ENCODE assay signal across 25 mouse cellular contexts in the genomic region with DNA sequence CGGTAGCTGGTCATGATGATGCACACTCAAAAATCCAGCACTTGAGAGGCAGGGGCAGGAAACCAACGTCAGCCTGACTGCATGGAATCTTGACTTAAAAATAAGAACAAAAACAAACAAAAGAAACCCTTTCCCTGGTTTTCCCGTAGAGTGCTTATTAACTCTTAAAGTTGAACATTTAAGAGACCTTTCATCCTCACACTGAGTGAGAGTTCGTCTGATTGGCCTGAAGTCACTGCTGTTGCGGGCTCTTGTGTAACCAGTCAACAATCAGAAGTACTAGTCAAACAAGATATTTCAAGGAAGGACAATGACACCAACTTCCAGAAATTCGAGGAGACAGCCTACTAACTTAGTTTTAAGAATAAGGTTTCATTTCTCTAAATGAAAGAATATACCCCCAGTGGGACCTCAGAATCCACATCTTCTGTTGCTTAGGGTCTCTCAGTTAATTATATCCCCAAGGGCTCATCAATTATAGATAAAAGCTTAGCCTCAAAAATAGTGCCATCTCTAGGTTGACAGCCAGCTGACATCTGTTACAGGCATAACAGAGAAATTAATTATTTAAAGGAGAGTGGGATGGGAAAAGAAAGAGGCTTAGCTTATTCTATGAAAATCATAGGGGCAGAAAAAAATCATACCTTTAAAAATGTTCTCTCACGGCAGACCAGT. TPM values are rescaled to one million over a fixed set of nuclear protein-coding genes. Genes with fewer than 3 reads are reported as not detected.
DNase-seq lines count a peak whose midpoint lies in the region; ATAC-seq and TF ChIP-seq lines count a peak whose summit lies in the region.
"Had no signal": no experiment of that assay in that cellular context is flagged by ENCODE, and none has a peak within 500 bp of the region (broad histone marks: within the 10 kb centered on the region; RNA-seq: fewer than 3 reads in every experiment).

No protein-coding gene starts in this region.

- H3K27ac ChIP-seq in liver, adult 2 months (replicated peaks; ENCODE audit: insufficient read depth, low read depth, low read length), result peak overlapping the region; percentile 70
- no peak overlapping the region for H3K27ac ChIP-seq in liver, embryonic 11.5 days (ENCODE audit: low read depth, low read length)
- no peak overlapping the region for H3K27ac ChIP-seq in midbrain, embryonic 14.5 days (replicated peaks; ENCODE audit: low read depth, low read length)
- no peak overlapping the region for H3K27ac ChIP-seq in midbrain, embryonic 15.5 days
- H3K27ac ChIP-seq: embryonic facial prominence, embryonic 15.5 days; hindbrain, embryonic 10.5 days; intestine, embryonic 15.5 days; limb, embryonic 10.5 days; midbrain, embryonic 10.5 days; neural tube, embryonic 15.5 days had no signal

- 29% methylated on average over 7 of the region's 7 CpGs for WGBS in liver, adult 2 months
- 69% methylated on average over 7 of the region's 7 CpGs for WGBS in liver, embryonic 11.5 days
- WGBS in midbrain, embryonic 14.5 days, result 61% methylated on average over 7 of the region's 7 CpGs
- 63% methylated on average over 7 of the region's 7 CpGs for WGBS in midbrain, embryonic 15.5 days

- no peak for TF ChIP-seq POLR2A in liver, adult 2 months (IDR thresholded peaks at IDR 0.05; ENCODE audit: extremely low read depth, insufficient read depth, low read length)

- H3K4me1 ChIP-seq in liver, adult 2 months (ENCODE audit: control insufficient read depth, insufficient read depth, low read length), result peaks cover 10% of the 10 kb centered on the region; the same call in 1 of the 2 replicates
- H3K4me1 ChIP-seq in liver, embryonic 11.5 days (replicated peaks; ENCODE audit: control insufficient read depth, insufficient read depth, low read length), result peaks cover 5% of the 10 kb centered on the region
- peaks cover 11% of the 10 kb centered on the region for H3K4me1 ChIP-seq in midbrain, embryonic 14.5 days (ENCODE audit: control insufficient read depth, insufficient read depth, low read length)
- peaks cover 9% of the 10 kb centered on the region for H3K4me1 ChIP-seq in midbrain, embryonic 15.5 days

- peaks cover 6% of the 10 kb centered on the region; the same call in 1 of the 2 replicates for H3K79me2 ChIP-seq in liver, adult 2 months (ENCODE audit: control insufficient read depth, insufficient read depth, low read length)

- no peak overlapping the region for H3K4me3 ChIP-seq in liver, adult 2 months (ENCODE audit: insufficient read depth, low read depth, low read length)
- no peak overlapping the region for H3K4me3 ChIP-seq in liver, embryonic 11.5 days (ENCODE audit: low read depth, low read length)
- H3K4me3 ChIP-seq in midbrain, embryonic 14.5 days (replicated peaks; ENCODE audit: low read depth, low read length), result no peak overlapping the region
- H3K4me3 ChIP-seq in midbrain, embryonic 15.5 days, result no peak overlapping the region
- H3K4me3 ChIP-seq: embryonic facial prominence, embryonic 15.5 days; heart, embryonic 12.5 days; hindbrain, embryonic 10.5 days; intestine, embryonic 15.5 days; limb, embryonic 10.5 days; midbrain, embryonic 10.5 days; neural tube, embryonic 15.5 days had no signal

- no peaks in the 10 kb centered on the region for H3K9me3 ChIP-seq in liver, embryonic 11.5 days (ENCODE audit: control insufficient read depth, low read length)
- no peaks in the 10 kb centered on the region for H3K9me3 ChIP-seq in midbrain, embryonic 14.5 days (ENCODE audit: control insufficient read depth, low read length)
- no peaks in the 10 kb centered on the region for H3K9me3 ChIP-seq in midbrain, embryonic 15.5 days
- H3K9me3 ChIP-seq: embryonic facial prominence, embryonic 15.5 days; heart, embryonic 12.5 days; hindbrain, embryonic 10.5 days; intestine, embryonic 15.5 days; limb, embryonic 10.5 days; midbrain, embryonic 10.5 days; neural tube, embryonic 15.5 days had no signal

- H3K36me3 ChIP-seq in liver, adult 2 months (ENCODE audit: control insufficient read depth, insufficient read depth, low read length), result no peaks in the 10 kb centered on the region
- no peaks in the 10 kb centered on the region for H3K36me3 ChIP-seq in liver, embryonic 11.5 days (ENCODE audit: control insufficient read depth, insufficient read depth, low read length)
- H3K36me3 ChIP-seq in midbrain, embryonic 14.5 days (ENCODE audit: control insufficient read depth, insufficient read depth, low read length), result no peaks in the 10 kb centered on the region
- no peaks in the 10 kb centered on the region for H3K36me3 ChIP-seq in midbrain, embryonic 15.5 days (replicated peaks)
- H3K36me3 ChIP-seq: embryonic facial prominence, embryonic 15.5 days; heart, embryonic 12.5 days; hindbrain, embryonic 10.5 days; intestine, embryonic 15.5 days; limb, embryonic 10.5 days; midbrain, embryonic 10.5 days; neural tube, embryonic 15.5 days had no signal

- H3K4me2 ChIP-seq in liver, embryonic 11.5 days, result no peak overlapping the region
- no peak overlapping the region for H3K4me2 ChIP-seq in midbrain, embryonic 14.5 days (ENCODE audit: low read length)
- no peak overlapping the region for H3K4me2 ChIP-seq in midbrain, embryonic 15.5 days
- H3K4me2 ChIP-seq: embryonic facial prominence, embryonic 15.5 days; heart, embryonic 12.5 days; intestine, embryonic 15.5 days; neural tube, embryonic 15.5 days had no signal

- no peak for ATAC-seq in liver, embryonic 11.5 days (replicated peaks; ENCODE audit: low FRiP score)
- ATAC-seq in midbrain, embryonic 14.5 days (ENCODE audit: low FRiP score, low TSS enrichment), result no peak
- ATAC-seq in midbrain, embryonic 15.5 days (replicated peaks), result no peak
- ATAC-seq: forebrain, embryonic 16.5 days; hindbrain, embryonic 16.5 days; intestine, embryonic 15.5 days had no signal

- H3K27me3 ChIP-seq in liver, adult 2 months (ENCODE audit: control insufficient read depth, insufficient read depth, low read length), result no peaks in the 10 kb centered on the region
- H3K27me3 ChIP-seq in liver, embryonic 11.5 days (replicated peaks; ENCODE audit: control insufficient read depth, insufficient read depth, low read length), result no peaks in the 10 kb centered on the region
- H3K27me3 ChIP-seq in midbrain, embryonic 14.5 days (ENCODE audit: control insufficient read depth, insufficient read depth, low read length), result no peaks in the 10 kb centered on the region
- H3K27me3 ChIP-seq in midbrain, embryonic 15.5 days (replicated peaks), result no peaks in the 10 kb centered on the region
- H3K27me3 ChIP-seq: embryonic facial prominence, embryonic 15.5 days; heart, embryonic 12.5 days; intestine, embryonic 15.5 days; neural tube, embryonic 15.5 days had no signal

- TF ChIP-seq CTCF in liver, adult 2 months (IDR thresholded peaks at IDR 0.05; ENCODE audit: low read depth, low read length), result no peak

- peak overlapping the region; percentile 23 for H3K9ac ChIP-seq in liver, adult 2 months (ENCODE audit: low read depth, low read length)
- no peak overlapping the region for H3K9ac ChIP-seq in liver, embryonic 11.5 days (ENCODE audit: low read depth, low read length)
- no peak overlapping the region for H3K9ac ChIP-seq in midbrain, embryonic 14.5 days (replicated peaks; ENCODE audit: low read length)
- no peak overlapping the region for H3K9ac ChIP-seq in midbrain, embryonic 15.5 days
- H3K9ac ChIP-seq: embryonic facial prominence, embryonic 15.5 days; heart, embryonic 12.5 days; intestine, embryonic 15.5 days; neural tube, embryonic 15.5 days had no signal

- peak; percentile 91 for DNase-seq in liver, adult 2 months (ENCODE audit: extremely low read depth, low read depth, low spot score)
- DNase-seq in liver, embryonic 11.5 days (ENCODE audit: low spot score), result no peak
- peak; percentile 60 for DNase-seq in midbrain, embryonic 14.5 days
- DNase-seq in kidney, postnatal 14 days, result peak; percentile 29
- peak; percentile 52 for DNase-seq in lung, postnatal 36 days
- DNase-seq in thymus, postnatal 36 days, result no peak
- no peak for DNase-seq in frontal cortex, postnatal 10 days (ENCODE audit: low spot score in 2 of 2)
- DNase-seq: adrenal gland, adult 2 months; cerebellum, adult 2 months; cerebellum, postnatal 25 days; gastrocnemius, postnatal 25 days; heart, adult 18-20 months; heart, postnatal 10 days; liver; right cerebral cortex, postnatal 14 days had no signal

RNA-seq across cellular contexts. Expression of a gene that starts 3.3 kb away (rescaled TPM):
- 150 and 156 TPM in 2 replicates for total RNA-seq in liver, adult 2 months (2014; rRNA removed)
- 54.0 and 58.9 TPM in 2 replicates for polyA plus RNA-seq in liver, adult 2 months (2012; rRNA removed)
- polyA plus RNA-seq in liver, embryonic 11.5 days (2014; fragmentation: Nextera tagmentation; extraction: Ambion mirVana), result 46.9 and 51.5 TPM in 2 replicates
- 103 and 131 TPM in 2 replicates for polyA plus RNA-seq in midbrain, embryonic 14.5 days (2014; fragmentation: Nextera tagmentation; extraction: Ambion mirVana)
- 113 and 114 TPM in 2 replicates for polyA plus RNA-seq in midbrain, embryonic 15.5 days (2015; fragmentation: Nextera tagmentation; extraction: Ambion mirVana)

RNA-seq across cellular contexts. Expression of a gene that starts 36.9 kb away (rescaled TPM):
- total RNA-seq in liver, adult 2 months (2014; rRNA removed), result 458 and 539 TPM in 2 replicates
- polyA plus RNA-seq in liver, adult 2 months (2012; rRNA removed), result 163 and 249 TPM in 2 replicates
- 708 and 720 TPM in 2 replicates for polyA plus RNA-seq in liver, embryonic 11.5 days (2014; fragmentation: Nextera tagmentation; extraction: Ambion mirVana)
- 778 and 998 TPM in 2 replicates for polyA plus RNA-seq in midbrain, embryonic 14.5 days (2014; fragmentation: Nextera tagmentation; extraction: Ambion mirVana)
- 735 and 766 TPM in 2 replicates for polyA plus RNA-seq in midbrain, embryonic 15.5 days (2015; fragmentation: Nextera tagmentation; extraction: Ambion mirVana)

Comparison
In these comparisons a context has a peak if more than half of its experiments do, and no peak if none do; other contexts are left out.
1. DNase-seq: peak in liver, adult 2 months (single experiment), midbrain, embryonic 14.5 days (single experiment), kidney, postnatal 14 days (single experiment) and lung, postnatal 36 days (single experiment); none in liver, embryonic 11.5 days (single experiment), thymus, postnatal 36 days (0 of 2) and frontal cortex, postnatal 10 days (0 of 2).